Mouse (Mus musculus) kidney, adult 9 months (tissue): ENCODE measurements at regions not wholly inside any gene's neighbourhood (a gene's known extent, or its start where the extent isn't known, plus 50 kb on each side); places are given as distances from the start of the nearest gene placed in this dataset.
"Not testable (repeated sequence)": the region's sequence is repeated elsewhere in the genome, so short reads cannot be mapped to it uniquely, and the experiment has no call there.

ENCODE experiments used
- DNase-seq: peaks from one replicate; pipeline ENCODE4 v3.0.0; 2022

- DNase-seq: no peak
Observed at GRCm38 (mm10) chr13:52344383-52344782, 186.7 kb downstream of the Diras2 start.

- DNase-seq: no peak
Observed at GRCm38 (mm10) chr13:52344853-52345252, 186.2 kb downstream of the Diras2 start.

GRCm38 (mm10) chr13:52345375-52346026, 185.6 kb downstream of the Diras2 start:
- no peak for DNase-seq

GRCm38 (mm10) chr13:52346027-52346375, 185.1 kb downstream of the Diras2 start:
- DNase-seq: no peak

- no peak for DNase-seq
Observed at GRCm38 (mm10) chr13:52347631-52348030, 183.4 kb downstream of the Diras2 start.

- no peak for DNase-seq
Observed at GRCm38 (mm10) chr13:52349606-52350005, 181.5 kb downstream of the Diras2 start.

- DNase-seq: peak; percentile 16
Observed at GRCm38 (mm10) chr13:52352576-52352975, 178.5 kb downstream of the Diras2 start.

- DNase-seq: no peak
Observed at GRCm38 (mm10) chr13:52353437-52353836, 177.6 kb downstream of the Diras2 start.

GRCm38 (mm10) chr13:52353966-52354365, 177.1 kb downstream of the Diras2 start:
- no peak for DNase-seq

- not testable (repeated sequence) for DNase-seq
Observed at GRCm38 (mm10) chr13:52355921-52356320, 175.2 kb downstream of the Diras2 start.

GRCm38 (mm10) chr13:52359332-52359731, 171.7 kb downstream of the Diras2 start:
- DNase-seq: not testable (repeated sequence)

GRCm38 (mm10) chr13:52361177-52361846, 169.8 kb downstream of the Diras2 start:
- no peak for DNase-seq

GRCm38 (mm10) chr13:52362266-52362665, 168.8 kb downstream of the Diras2 start:
- DNase-seq: no peak

- no peak for DNase-seq
Observed at GRCm38 (mm10) chr13:52369851-52370250, 161.2 kb downstream of the Diras2 start.

GRCm38 (mm10) chr13:52371986-52372385, 159.1 kb downstream of the Diras2 start:
- DNase-seq: no peak

- DNase-seq: no peak
Observed at GRCm38 (mm10) chr13:52374781-52375180, 156.3 kb downstream of the Diras2 start.

- no peak for DNase-seq
Observed at GRCm38 (mm10) chr13:52378236-52378635, 152.8 kb downstream of the Diras2 start.

- no peak for DNase-seq
Observed at GRCm38 (mm10) chr13:52389271-52389670, 141.8 kb downstream of the Diras2 start.

GRCm38 (mm10) chr13:52395786-52396185, 135.3 kb downstream of the Diras2 start:
- no peak for DNase-seq

- DNase-seq: no peak
Observed at GRCm38 (mm10) chr13:52398344-52398743, 132.7 kb downstream of the Diras2 start.

GRCm38 (mm10) chr13:52399143-52399542, 131.9 kb downstream of the Diras2 start:
- peak; percentile 76 for DNase-seq

- no peak for DNase-seq
Observed at GRCm38 (mm10) chr13:52403805-52404204, 127.3 kb downstream of the Diras2 start.

- no peak for DNase-seq
Observed at GRCm38 (mm10) chr13:52416301-52416700, 114.8 kb downstream of the Diras2 start.

- no peak for DNase-seq
Observed at GRCm38 (mm10) chr13:52422456-52422855, 108.6 kb downstream of the Diras2 start.

- no peak for DNase-seq
Observed at GRCm38 (mm10) chr13:52428527-52428926, 102.6 kb downstream of the Diras2 start.
